Mouse (Mus musculus) brain, adult 2 months (tissue): ENCODE measurements around the gene Cic.
A peak's percentile ranks its signal among the peaks of the same experiment; 100 is the strongest.

Experiments used
- DNase-seq: peaks from one replicate; pipeline ENCODE4 v3.0.0; 2011; ENCODE audit warnings: low read depth, low spot score

Cic gene

DNA sequence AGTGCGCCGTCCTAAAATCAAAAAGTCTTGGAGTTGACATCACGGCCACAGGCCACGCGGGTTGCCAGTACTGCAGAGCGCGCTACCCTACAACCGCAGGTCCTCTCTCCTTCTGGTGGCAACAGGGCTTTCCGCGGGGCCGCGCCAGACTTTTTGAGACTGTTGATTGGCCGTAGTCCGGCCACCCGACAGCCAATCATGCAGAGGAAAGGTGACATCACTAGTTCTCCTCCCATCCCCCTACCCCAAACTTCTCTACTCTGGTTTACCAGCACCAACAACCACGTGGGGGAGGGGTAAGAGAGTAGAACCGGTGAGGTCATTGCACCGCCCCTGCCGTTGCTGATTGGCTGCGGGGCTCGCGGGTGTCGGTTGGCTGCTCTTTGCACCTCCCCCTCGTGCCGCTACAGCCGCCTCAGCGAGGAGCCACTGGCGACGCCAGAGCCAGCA is at the start of gene Cic:
Gene Cic (plus strand): TSS at position 404 of the 450 bp plus-strand sequence.
- peak; percentile 100 for DNase-seq

DNA sequence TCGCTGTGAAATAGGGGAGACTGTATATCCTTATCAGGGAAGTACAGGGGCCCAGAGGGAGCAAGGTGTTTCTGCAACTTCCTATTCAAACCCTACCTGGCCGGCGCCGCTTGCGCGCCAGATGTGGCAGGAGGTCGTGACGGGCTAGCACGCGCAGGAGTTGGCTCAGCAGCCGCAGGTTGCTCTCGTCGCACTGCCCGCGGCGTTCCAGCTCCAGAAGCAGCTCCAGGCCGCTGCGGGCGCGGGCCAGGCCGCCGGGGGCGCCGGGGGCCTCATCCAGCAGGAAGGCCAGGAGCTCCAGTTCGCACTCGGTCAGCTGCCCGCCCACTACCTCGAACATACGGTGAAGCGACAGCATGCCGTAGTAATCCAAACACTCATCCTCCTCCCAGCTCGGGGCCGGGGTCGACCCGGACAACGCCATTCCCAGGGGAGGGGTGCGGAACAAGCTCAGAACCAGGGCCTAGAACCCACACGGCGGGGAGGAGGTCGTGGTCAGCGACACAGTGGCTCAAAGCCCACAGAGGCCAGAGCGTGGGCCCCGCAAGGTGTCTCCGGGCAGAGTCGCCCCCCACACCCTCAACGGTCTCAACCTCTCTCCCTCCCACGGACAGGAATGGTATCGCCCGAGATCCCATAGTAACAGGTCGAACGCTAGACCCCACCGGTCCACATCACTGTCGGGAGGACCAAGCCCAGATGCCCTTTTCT is 48.6 kb upstream of the Cic start:
- peak; percentile 67 for DNase-seq

DNA sequence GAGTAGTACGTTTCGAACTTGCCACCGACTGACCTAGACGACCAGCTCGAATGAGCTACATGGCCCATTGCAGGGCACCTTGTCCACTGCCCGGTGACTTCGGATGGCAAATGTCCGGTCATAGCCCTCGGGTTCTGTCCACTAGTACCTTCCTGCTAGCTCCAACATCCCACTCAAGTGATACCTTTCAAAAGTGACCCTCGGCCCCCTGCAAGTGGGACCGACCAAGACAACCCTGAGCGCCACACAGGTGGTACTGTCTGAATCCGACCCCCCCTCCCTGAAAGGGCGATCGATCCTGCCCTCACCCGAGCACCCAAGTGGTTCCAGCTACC is 48.1 kb upstream of the Cic start:
- DNase-seq = no peak

DNA sequence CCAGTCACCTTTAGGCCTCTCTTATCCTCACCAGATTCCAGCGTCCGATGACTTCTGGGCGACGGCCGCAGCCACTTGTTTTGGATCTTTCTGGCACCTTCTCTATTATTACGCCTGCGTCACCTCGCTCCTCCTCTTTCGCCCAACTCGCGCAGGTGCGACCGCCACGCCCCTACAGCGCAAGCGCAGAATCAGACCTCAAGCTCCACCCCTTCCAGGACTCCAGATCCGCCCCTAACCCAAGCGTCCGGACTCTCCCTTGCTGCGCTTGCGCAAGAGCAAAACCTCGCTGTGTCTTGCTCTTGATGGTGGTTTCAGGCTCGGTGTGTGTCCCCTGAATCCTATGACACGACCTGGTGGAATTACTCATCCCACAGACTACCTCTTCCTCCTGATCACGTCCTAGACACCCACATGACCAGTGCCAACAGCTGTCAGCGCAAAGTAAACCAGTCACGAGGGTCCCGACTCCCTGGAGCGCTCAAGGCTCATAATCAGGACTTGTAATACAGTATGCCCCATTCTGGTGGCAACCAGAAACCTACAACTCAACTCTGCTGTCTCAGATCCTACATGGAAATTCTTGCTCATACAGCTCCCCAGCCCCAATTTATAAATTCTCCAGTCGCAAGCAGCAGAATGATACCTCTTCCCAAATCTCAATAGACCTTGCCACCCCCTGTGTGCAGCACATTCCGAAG is 47.6 kb upstream of the Cic start:
- DNase-seq = peak; percentile 99

DNA sequence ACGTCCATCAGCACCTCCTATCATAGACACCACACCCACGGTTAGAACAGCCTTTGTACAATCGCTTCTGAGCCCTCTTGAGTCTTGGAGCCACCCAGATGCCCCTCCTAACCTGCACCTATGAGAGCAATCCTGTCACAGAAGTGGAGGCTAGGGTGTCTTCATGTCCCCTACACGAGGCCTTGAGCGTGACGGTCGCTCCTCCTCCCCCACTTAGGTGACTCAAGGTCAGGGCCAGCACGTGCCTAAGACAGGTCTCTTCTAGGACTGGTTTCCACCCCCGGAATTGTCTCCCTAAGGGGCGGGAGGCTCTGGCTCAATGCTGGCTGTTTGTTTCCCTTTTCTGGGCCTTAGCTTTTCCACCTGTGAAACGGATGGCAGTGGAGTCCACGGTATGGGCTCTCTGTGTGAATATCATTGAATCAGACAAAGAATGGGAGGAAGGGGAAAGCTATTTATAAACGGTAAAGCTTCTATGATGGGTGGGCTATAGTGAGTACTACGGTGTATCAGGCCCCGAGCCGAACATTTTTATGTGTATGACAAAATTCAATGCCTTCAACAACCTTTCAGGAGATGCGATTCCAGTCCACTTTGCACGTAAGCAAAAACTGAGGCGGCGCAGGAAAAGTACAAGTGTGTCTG is 46.9 kb upstream of the Cic start, which contains the start of gene Dedd2:
Gene Dedd2 (minus strand): TSS at position 159 of the 645 bp plus-strand sequence.
- no peak for DNase-seq

DNA sequence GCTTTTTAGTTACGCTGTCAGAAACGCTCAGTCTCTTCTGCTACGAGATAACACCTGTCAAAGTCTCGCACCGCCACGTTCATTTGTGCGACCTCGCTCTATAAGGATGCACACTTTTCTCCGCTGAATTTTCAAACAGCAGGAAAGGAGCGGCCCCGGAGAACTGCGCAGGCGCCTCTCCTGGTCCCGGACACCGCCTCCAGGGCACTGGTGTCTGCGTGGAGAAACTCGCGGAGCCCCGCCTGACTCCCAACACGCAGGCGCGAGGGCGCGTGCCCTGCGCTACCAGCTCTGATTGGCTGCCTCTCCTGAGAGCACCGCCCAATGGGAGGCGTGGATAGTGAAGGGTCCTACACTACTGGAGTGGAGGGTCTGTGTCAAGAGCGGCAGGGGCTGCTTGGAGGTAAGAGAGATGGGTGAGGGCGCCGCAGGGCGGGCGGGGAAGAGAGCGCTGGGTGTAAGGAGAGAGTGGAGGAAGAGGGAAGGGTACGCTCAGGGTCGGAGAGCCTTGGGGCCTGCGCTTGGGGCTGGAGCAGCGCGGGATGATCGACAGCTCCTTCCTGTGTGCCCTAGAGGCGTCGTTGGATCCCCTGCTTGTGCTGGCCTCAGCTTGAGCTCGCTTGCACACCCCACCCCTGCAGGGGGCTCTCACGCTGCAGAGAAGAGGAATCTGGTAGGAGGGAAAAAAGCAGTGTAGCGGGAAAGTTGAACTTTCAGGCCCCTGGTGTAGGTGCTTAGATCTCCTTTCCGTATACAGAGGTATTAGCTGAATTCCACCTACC is 46.2 kb upstream of the Cic start, which contains the start of gene Zfp526:
Gene Zfp526 (plus strand): TSS at position 324 of the 782 bp plus-strand sequence.
- DNase-seq = peak; percentile 99

DNA sequence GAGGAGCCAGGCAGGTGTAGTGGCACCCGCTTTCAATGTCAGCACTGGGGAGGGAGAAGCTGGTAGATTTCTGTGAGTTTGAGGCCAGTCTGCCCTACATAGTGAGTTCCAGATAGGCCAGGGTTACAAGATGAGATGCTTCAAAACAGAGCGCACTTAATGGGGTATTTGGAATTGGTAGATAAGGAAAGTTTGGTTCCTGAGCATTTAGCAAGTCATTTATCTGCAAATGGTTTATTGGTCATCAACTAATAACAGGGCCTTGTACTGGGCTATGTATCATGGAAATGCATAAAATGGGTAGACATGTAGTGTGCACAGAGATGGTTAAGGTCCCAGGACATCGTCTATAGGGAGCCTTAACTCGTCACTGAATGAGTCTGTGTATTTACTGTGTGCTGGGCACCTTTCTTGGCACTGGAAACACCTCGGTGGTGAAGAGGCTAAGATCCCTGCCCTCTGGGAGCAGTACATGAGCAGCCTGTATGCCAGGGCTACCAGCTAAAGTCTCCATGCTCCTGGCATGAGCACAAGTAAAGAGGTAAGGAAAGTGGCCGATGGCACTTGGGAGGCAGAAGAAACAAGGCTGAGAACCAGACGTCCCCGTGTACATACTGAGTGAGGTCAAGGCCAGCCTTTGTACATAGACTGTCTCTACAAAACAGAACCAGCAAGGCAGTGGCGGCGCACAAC is 45.1 kb upstream of the Cic start:
- no peak for DNase-seq

DNA sequence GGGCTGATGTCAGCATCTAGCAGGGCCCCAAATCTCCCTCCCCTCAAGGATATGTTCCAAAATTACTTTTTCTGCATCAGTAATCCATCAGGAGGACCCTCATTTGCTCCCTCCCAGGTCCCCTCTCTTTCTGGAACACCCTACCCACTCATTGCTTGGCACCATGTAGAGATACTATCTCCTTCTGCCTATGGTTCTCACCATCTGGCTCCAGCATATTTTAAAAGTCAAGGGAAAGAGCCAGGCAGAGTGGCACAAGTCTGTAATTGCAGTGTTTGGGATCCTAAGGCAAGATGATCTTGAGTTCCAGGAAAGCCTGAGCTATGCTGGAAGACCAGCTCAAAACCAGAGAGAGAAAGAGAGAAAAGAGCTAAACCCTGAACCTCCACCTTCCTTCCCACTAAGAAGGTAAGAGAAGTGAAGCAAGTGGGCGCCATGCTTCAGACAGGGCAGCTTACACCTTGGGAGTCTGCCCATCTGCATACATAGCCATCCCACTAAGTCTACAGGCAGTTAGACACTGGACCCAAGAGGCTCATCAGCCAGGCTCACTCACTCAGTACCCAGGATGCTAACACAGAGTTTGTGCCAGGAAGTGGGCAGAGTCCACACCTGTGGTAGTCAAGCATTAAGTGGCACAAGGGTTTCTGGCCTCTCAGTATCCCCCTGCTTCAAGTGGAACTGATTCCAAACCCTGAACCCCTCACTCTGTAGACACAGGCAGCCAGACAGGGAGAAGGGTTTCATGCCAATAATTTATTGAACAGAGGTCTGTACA is 39.8 kb upstream of the Cic start:
- DNase-seq = peak; percentile 58

DNA sequence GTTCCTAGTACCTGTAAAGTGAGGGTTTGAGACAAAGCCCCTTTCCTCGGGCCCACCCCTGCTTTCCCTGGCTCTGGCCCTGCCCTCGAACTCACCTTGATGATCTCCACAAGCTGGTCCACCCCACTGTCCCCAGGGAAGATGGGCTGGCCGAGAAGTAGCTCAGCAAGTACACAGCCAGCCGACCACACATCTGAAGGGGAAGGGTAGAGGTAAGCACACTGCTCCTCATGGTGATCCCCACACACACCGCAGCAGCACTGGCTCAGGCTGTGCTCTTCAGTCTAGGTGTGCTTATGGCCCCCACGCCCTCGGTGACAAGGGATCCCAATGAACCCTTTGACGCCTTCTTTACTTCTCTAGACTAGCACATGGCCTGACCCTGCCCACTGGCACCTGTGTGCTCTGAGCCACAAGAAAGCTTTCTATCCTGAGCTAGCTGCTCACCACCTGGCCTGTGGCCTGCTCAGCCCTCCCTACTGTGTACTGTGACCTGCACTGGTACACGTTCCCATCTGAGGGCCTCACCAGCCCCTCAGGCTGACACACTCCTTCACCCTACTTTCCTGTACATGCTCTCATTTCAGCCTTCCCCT is 36.7 kb upstream of the Cic start:
- DNase-seq = no peak

DNA sequence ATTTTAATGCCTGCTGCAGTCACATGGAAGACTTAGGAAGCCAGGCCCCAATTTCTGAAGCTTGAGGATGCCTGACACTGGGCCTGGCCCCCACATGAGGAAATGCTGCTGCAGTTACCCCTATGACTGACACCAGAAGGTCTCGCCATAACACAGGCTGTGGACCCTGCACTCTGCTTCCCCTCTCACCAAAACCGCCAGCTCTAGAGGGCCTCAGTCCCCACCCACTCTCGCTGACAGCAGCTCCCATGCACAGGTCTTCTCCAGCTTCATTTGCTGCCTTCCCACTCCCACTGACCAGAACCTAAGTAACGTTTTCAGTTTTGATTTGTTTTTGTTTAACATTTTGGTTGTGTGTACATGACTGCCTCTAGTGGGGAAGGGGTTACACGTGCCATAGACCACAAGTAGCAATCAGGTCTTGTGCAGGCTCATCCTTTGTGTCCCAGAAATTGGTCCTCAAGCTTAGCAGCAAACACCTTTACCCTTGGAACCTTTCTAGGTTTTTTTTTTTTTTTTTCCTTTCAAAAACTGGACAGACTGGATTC is 35.3 kb upstream of the Cic start:
- DNase-seq = no peak

DNA sequence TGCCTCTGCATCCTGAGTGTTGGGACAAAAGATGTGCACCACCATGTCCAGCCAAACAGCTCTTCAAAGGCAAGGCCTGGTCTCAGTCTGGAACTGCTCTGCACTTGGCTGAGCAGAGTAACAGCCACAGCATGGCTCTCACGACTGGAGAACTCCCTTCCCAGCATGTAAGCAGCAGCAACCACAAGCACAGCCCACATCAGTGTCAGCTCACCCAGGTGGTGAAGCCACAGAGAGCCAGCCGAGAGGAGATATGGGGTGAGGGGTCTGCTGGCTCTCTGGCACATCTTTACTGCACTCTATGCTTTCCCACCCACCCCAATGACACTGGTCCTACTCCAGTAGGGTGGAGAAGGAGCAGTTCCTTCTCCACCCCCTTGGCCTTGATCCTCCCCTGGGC is 34.4 kb upstream of the Cic start:
- no peak for DNase-seq

DNA sequence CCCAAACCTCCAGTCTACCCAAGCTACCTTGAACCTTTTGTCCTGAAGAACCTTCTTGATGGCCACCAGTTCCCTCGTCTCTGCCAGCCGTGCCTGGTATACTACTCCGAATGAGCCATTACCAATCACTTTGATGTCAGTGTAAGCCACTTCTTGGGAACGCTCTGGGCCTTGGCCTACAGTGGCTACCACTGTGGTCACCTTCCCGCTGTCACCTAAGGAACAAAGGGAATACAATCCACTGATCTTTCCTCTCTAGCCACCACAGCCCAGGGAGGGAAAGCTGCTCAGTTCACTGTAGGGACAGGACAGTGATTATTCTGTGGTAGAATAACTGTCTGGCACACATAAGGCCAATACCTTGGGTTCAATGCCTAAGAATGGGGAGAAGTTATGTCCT is 32.0 kb upstream of the Cic start:
- DNase-seq = no peak

DNA sequence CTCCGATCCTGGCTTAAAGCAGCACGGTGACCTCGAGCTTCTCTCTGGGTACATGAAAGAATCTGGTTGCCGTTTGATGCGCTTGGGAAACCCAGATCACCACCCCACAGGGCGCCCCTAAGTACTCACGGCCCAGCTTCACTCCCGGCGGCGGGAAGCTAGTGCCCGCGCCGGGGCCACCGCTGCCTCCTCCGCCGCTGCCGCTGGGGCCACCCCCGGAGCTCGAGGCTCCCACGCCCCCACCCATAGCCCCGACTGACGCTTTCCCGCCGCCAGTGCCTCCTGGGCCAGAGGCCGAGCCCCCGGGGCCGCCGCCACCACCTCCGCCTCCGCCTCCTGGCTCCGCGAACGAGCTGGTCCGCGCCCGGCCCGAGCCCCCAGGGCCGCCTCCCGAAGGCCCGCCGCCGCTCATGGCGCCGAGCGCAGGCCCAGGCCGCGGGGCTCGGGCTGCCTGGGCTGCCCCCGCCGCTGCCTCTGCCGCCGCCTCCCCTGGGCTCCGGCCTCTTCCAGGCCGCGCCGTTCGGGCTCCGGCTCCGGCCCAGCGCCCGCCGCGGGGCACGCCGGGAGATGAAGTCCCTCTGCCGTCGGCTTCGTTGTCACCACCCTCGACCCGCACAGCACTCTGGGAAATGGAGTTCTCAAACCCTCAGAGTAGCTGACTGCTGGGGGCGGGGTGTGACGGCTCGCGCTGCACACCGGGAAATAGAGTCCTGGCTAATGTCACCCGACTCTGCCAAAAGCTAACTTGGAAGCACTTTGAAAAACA is 30.1 kb upstream of the Cic start, which contains the start of gene Gsk3a:
Gene Gsk3a (minus strand): TSS at position 603 of the 766 bp plus-strand sequence.
- peak; percentile 100 for DNase-seq

DNA sequence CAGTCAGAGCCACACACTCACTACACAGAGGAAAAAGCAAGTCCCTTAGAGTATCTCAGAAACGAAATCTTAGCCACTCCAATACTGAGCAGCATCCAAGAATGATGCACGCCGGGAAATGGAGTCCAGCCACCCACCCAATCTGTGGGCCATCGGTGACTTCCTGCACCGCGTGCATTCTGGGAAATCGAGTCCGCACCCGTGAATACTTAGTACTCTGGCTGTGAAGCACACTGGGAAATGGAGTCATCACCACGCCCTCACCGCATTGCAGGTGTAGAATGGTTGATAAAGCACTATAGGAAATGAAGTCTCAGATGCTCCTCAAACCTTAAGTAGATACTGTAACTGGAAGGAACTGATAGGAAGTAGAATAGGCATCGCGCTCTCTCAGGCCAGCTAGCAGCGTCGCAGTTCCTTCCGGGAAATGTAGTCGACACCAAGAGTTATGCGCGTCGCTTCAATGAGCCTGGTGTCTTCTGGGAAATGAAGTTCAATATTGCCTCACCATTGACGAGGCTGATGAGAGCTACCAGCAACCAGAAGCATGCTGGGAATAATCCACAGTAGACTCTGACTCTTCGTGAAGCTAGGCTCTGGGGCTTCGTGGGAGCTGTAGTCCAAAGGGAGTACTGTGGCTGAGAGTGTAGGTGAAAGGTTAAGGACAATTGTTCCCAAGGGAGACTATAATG is 29.3 kb upstream of the Cic start:
- peak; percentile 100 for DNase-seq

DNA sequence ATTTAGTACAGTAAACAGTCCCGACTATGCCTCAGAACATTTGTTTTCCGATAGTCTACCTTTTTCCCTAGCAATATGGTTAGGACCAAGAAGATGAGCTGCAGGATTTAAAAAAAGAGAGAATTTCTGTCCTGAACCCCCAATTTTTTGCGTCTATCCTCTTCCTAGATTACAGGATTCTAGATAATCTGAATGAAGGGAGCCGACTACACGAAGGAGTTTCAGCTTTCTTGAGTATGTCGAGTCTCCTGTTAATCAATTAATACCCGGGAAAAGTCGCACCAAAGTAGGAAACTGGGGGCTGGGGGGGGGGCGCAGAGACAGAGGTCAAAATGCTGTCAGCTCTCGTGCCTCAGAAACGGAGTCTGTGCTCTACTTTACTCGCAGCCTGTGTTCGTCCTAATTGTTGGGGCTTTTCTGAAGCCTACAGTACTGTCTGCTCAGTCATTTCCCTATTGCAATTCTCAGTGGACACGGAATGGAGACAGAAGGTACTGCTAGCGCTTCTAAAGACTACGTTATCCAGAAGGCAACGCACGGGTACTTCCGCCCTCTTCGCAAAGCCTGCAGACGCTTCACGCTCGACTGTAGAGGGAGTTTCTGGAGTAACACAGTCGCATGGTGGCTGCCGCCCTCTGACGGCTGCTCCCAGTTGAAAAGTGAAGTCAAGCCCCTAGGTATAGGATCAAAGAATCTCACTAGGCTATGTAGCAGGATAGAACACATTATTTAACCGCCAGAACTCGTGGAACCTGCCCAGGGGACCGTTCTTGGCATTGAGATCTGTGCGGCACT is 28.5 kb upstream of the Cic start:
- DNase-seq = peak; percentile 99

DNA sequence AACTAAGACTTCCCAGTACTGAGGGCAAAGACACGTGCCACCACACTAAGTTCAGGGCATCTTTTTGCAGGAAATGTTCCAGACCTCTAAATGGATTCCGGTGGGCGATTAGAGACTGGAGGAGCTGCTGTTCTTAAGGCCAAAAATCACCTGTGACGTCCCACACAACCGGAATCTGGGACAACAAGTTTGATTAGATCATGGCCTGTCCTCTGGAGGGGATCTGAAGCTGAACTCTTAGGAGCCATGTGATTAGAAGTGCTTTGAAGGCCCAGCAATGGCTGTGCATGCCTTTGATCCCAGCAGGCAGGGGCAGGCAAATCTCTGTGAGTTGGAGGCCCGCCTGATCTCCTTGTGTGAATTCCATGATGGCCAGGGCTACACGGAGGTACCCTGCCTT is 26.9 kb upstream of the Cic start:
- no peak for DNase-seq

DNA sequence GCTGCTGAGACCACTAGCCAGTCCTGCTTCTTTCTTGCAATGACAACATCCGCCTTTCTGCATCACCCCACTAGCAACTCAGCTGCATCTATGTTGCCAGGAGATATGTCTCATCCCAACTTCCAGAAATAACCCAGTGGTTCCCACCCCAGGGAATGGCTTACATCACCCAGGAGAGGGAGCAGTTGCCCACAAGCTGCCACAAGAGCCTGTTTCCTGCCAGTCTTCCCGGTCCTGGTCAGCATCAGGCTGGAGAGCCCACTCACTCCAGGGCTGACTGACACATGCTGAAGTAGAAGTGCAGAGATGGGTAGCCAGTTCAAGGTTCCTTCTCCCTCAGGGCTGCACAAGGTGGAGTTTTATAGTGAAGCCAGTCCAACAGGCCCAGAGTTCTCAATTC is 26.4 kb upstream of the Cic start:
- peak; percentile 96 for DNase-seq

DNA sequence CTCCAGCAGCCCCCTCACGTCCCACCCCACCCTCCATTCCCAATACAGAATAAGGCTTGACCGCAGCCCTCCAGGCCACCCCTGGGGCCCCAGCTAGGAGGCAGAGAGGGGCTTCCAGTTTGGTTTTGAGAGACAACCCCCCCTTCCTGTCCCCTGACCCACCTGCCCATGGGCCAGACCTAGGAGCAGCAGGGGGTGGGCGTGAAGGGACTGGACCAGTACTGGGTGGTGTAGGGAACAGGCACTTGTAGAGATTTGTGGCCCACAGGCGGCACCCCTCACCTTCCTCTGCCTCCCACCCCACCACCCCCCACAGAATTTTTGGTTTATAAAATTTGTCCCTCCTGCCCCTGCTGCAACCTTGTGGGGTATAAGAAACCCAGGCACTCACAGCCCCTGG is 24.1 kb upstream of the Cic start:
- no peak for DNase-seq
